Mouse (Mus musculus) ES-E14 (cell line): ENCODE results near the gene Clp1. TPM values are rescaled to one million over a fixed set of nuclear protein-coding genes. Genes with fewer than 3 reads are reported as not detected.

Experiments
- DNase-seq: peaks from one replicate; pipeline ENCODE4 v3.0.0-alpha.2; 2013; ENCODE audit warnings: low read depth, low spot score
- H3K27ac ChIP-seq: 2 replicates; pipeline ENCODE4 v1.5.1; 2012; ENCODE audit warnings: low read depth, mild to moderate bottlenecking, low read length, moderate library complexity, mixed read lengths; ENCODE audit not compliant: poor library complexity, insufficient read depth, severe bottlenecking
- H3K36me3 ChIP-seq: 2 replicates; pipeline ENCODE4 v1.6.1; 2012; ENCODE audit warnings: mild to moderate bottlenecking, low read length, moderate library complexity, mixed read lengths; ENCODE audit not compliant: control insufficient read depth, poor library complexity, insufficient read depth, severe bottlenecking
- H3K4me1 ChIP-seq, 2 experiments: fragments of 150-350 bp in 1 of 2; sonication (generic) in 1 of 2; 2 replicates each; pipeline ENCODE4 v1.6.1; 2012; ENCODE audit warnings: low read length in 2 of 2, mild to moderate bottlenecking in 1 of 2, mixed read lengths in 1 of 2; ENCODE audit not compliant: control insufficient read depth in 2 of 2, insufficient read depth in 2 of 2, poor library complexity in 1 of 2
- H3K4me3 ChIP-seq, 2 experiments: fragments of 150-350 bp in 1 of 2; sonication (generic) in 1 of 2; 2 replicates each; pipeline ENCODE4 v1.5.1; 2012; ENCODE audit warnings: low read length in 2 of 2, low read depth in 1 of 2, mild to moderate bottlenecking in 1 of 2, mixed read lengths in 1 of 2; ENCODE audit not compliant: insufficient read depth in 1 of 2, poor library complexity in 1 of 2, severe bottlenecking in 1 of 2
- H3K9ac ChIP-seq: 2 replicates; pipeline ENCODE4 v1.6.1; 2012; ENCODE audit warnings: low read depth, mild to moderate bottlenecking, low read length, mixed read lengths; ENCODE audit not compliant: poor library complexity, insufficient read depth, severe bottlenecking
- H3K9me3 ChIP-seq: fragments of 150-350 bp; sonication (generic); 2 replicates; pipeline ENCODE4 v1.6.1; 2012; ENCODE audit warnings: low read depth, mild to moderate bottlenecking, low read length; ENCODE audit not compliant: control insufficient read depth, insufficient read depth
- CHD2 ChIP-seq: IDR thresholded peaks from 2 replicates; pipeline ENCODE4 v1.6.1; 2014; ENCODE audit warnings: mild to moderate bottlenecking, low read depth, low read length, inconsistent platforms
- HCFC1 ChIP-seq: IDR thresholded peaks from 2 replicates; pipeline ENCODE4 v1.6.1; 2012; ENCODE audit warnings: low read length, inconsistent platforms, borderline replicate concordance; ENCODE audit not compliant: insufficient read depth
- MAFK ChIP-seq: IDR thresholded peaks from 2 replicates; pipeline ENCODE4 v1.6.1; 2014; ENCODE audit warnings: mild to moderate bottlenecking, low read depth, low read length, inconsistent platforms; ENCODE audit not compliant: insufficient read depth
- ZC3H11A ChIP-seq: IDR thresholded peaks from 2 replicates; pipeline ENCODE4 v1.6.1; 2012; ENCODE audit warnings: low read depth, mild to moderate bottlenecking, inconsistent platforms, low read length, borderline replicate concordance
- ZNF384 ChIP-seq: IDR thresholded peaks from 2 replicates; pipeline ENCODE4 v1.6.1; 2012; ENCODE audit warnings: low read depth, low read length, inconsistent platforms
- in situ Hi-C, 2 experiments: fragments of 600-800 bp; cut with MboI; formaldehyde crosslinking; loops; one replicate each; pipeline ENCODE4 v1.15.1; 2025; ENCODE audit warnings: low sequenced_read_pairs in 2 of 2, inconsistent platforms in 1 of 2; ENCODE audit not compliant: unreplicated experiment in 2 of 2
- total RNA-seq: library from RNA; depleted of rRNA; stranded (reverse); fragments of 300-350 nt; gene quantifications from 2 replicates; pipeline ENCODE4 v1.2.3, GENCODE M21; 2012; rRNA removed

Gene Clp1
- 28.6 and 36.4 TPM in 2 replicates for total RNA-seq

DNA sequence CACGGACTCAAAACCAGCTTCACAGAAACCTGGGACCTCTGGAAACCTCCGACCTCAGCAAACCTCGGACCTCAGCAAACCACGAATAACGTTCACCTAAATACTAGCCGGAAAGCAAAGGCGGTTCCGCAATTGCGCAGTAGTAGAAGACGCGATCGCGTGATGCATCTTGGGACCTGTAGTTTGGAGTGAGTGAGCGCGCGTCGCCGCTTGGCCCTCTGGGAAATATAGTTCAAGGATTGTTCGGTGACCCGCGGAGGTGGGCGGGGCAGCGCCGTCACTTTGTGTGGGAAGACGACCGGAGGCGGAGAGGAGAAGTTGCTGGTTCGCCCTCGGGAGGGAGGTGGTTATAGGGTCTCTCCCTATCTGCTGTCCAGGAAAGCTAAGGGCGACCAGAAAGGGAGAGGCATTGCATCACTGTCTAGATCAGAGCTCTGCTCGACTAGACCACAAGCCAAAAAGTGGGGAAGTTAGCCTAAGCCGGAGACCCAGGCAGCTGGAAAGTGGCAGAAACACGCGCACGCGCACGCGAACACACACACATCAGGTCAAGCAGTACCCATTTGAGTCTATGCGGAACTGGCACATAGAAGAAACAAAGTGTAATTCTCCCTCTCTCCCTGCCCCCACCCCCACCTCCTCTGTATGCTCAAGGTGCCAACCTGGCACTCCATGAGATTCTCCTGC is at the start of gene Clp1:
Clp1 (minus strand) TSS at position 179 of the 687 bp plus-strand sequence.
- no peaks in the 10 kb centered on the region for H3K9me3 ChIP-seq
- H3K27ac ChIP-seq = no peak within 1 kb of the TSS
- H3K4me3 ChIP-seq = peak within 1 kb of the TSS; percentile 72 to 87
- TF ChIP-seq CHD2 (no peak), HCFC1 (peak; percentile 98), MAFK (peak; percentile 65; the same call in 1 of the 2 replicates), ZC3H11A (no peak)
- peaks cover 13% of the 10 kb centered on the region for H3K36me3 ChIP-seq
- in situ Hi-C loops = no loop called here
- peak within 1 kb of the TSS; percentile 68 for H3K9ac ChIP-seq
- H3K4me1 ChIP-seq = peaks cover 3 to 4% of the 10 kb centered on the region in 2 experiments; a peak in 2 of 4 replicates
- peak; percentile 99 for DNase-seq

DNA sequence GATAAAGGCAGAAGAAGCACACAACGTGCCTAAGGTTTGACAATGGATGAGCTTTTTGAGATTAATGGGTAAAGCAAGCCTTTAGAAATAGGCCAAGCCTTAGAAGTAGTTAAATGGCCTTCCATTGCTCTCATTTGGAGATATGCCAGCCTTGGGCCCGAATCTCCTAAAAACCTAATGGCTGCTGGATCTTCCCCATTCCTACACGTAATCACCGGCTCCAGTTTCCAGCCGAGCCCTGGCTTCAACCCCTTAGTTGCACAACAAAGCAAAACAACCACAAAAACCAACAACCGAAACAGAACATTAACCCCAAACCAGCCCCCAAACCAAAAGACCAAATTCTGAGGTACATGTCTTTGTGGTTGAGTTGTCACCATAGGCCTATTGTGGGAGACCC is 48.5 kb upstream of the Clp1 start:
- no peak for TF ChIP-seq ZNF384
- no peak for TF ChIP-seq MAFK
- TF ChIP-seq CHD2 = no peak
- TF ChIP-seq ZC3H11A = no peak
- no peak for TF ChIP-seq HCFC1
- Histone ChIP-seq H3K36me3 (no peaks in the 10 kb centered on the region), H3K4me1 (peaks cover 3 to 10% of the 10 kb centered on the region in 2 experiments; a peak in 1 of 4 replicates), H3K9me3 (no peaks in the 10 kb centered on the region), H3K9ac (no peak overlapping the region), H3K27ac (no peak overlapping the region; the same call in 1 of the 2 replicates), H3K4me3 (no peak overlapping the region)
- DNase-seq = no peak
- in situ Hi-C loops = no loop called here

DNA sequence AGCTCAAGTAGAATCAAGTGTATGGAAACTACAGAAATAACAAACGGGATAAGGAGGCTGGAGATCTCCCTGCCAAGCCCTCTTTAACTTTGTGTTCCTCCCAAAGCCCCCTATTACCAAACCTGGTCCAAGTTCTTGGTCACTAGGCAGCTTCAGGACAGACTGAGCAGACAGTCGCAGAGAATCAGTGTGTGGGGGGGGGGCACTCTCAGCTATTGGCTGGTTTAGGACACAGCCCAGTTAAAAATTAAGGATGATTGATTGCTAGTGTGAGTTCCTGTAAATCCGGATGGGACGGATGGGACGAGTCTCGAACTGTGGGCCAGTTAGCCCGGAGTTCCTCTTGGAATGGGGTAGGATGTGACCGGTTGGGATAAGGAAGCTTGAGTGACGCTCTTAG is 48.1 kb upstream of the Clp1 start, which contains the start of gene Serping1:
Serping1 (minus strand) TSS at position 204 of the 400 bp plus-strand sequence.
- Histone ChIP-seq H3K36me3 (no peaks in the 10 kb centered on the region), H3K9me3 (no peaks in the 10 kb centered on the region), H3K9ac (peak within 1 kb of the TSS; percentile 42; the same call in 1 of the 2 replicates), H3K4me3 (peak within 1 kb of the TSS; percentile 15 to 48), H3K27ac (peak within 1 kb of the TSS; percentile 61; the same call in 1 of the 2 replicates), H3K4me1 (peaks cover 3 to 10% of the 10 kb centered on the region in 2 experiments; a peak in 1 of 4 replicates)
- DNase-seq = no peak
- in situ Hi-C loops = no loop called here
- TF ChIP-seq ZNF384 = no peak
- TF ChIP-seq ZC3H11A = no peak
- no peak for TF ChIP-seq MAFK

DNA sequence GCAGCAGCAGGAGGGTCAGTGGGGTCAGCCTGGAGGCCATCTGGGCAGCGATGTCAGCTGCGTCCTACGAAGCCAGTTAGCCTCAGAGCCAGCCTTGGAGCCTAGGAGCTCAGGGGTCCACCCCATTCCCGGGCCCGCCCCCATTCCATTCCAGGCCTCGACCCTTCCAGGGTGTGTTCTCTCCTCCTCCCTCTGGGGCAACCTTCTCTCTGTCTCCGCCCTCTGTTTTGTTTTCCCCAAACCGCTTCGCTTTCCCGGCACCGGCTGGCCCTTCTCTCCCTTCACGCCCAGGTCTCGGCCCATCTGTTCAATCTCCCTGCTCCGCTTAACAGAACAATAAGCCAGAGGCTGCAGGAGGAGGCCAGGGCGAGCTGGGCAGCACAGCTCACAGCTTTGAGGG is 47.6 kb upstream of the Clp1 start:
- H3K36me3 ChIP-seq = no peaks in the 10 kb centered on the region
- no peaks in the 10 kb centered on the region for H3K9me3 ChIP-seq
- peaks cover 3 to 10% of the 10 kb centered on the region in 2 experiments; a peak in 1 of 4 replicates for H3K4me1 ChIP-seq
- TF ChIP-seq HCFC1 = 0 out of 2 replicates have a peak, but pooled peaks have one; percentile 30
- TF ChIP-seq ZNF384 = no peak
- in situ Hi-C loops = no loop called here
- H3K9ac ChIP-seq = peak overlapping the region; percentile 42; the same call in 1 of the 2 replicates
- peak; percentile 89 for DNase-seq
- H3K4me3 ChIP-seq = peak overlapping the region; percentile 15 to 48
- peak overlapping the region; percentile 61; the same call in 1 of the 2 replicates for H3K27ac ChIP-seq
